In the genomic region with DNA sequence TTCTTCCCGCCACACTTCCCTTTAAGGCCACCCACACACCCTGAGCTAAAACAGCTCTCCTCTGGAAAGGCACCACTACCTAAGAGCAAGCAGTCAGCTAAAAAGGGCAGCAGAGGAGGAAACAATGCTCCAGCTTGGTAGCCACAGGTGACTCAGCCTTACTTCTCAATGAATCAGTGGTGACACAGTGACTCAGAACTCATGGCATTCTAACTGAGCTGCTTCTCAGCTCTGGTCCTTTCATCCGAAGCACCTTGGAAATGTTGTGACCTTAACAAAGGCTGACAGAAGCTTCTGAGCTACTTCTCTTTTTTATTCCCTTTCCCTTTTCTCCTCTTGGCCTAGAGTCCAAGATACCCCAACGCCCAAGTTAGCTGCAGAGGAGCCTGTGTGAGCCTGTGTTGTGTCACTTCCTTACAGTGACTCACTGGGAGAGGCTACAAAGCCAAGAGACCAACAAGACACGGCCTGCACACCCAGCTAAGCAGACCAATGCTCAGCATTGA, we compare ENCODE assay signal across 10 mouse cellular contexts. TPM values are rescaled to one million over a fixed set of nuclear protein-coding genes. Genes with fewer than 3 reads are reported as not detected.
DNase-seq lines count a peak whose midpoint lies in the region; ATAC-seq lines count a peak whose summit lies in the region.
"Had no signal": no experiment of that assay in that cellular context is flagged by ENCODE, and none has a peak within 500 bp of the region (broad histone marks: within the 10 kb centered on the region; RNA-seq: fewer than 3 reads in every experiment).

No protein-coding gene starts in this region.

- ATAC-seq in megakaryocyte, adult 5-6 weeks (ENCODE audit: poor library complexity, severe bottlenecking) = peak; percentile 97

- DNase-seq in heart, adult 9 months (ENCODE audit: low spot score in 2 of 2) = peak; percentile 2 to 13
- no peak for DNase-seq in heart, adult 8-10 months (ENCODE audit: low spot score)
- peak; percentile 93 for DNase-seq in 3T3-L1 (ENCODE audit: low read depth, low spot score)
- peak; percentile 67 for DNase-seq in adrenal gland, adult 8-10 months
- DNase-seq in layer of hippocampus, postnatal 10 days (ENCODE audit: low spot score in 2 of 2) = no peak
- no peak for DNase-seq in layer of hippocampus, postnatal 36 days
- DNase-seq in kidney, adult 9 months = no peak
- DNase-seq: kidney, postnatal 4 days; lung, postnatal 10 days had no signal

RNA-seq across cellular contexts. Expression of a gene that starts 7.3 kb away (rescaled TPM):
- total RNA-seq in heart, adult 8-10 months (2022) = 1 to 10 TPM; 5.1 to 9.7 (median 7.5) TPM
- total RNA-seq in adrenal gland, adult 8-10 months (2022) = 100 to 1,000 TPM; 191 to 284 (median 277) TPM
- total RNA-seq in megakaryocyte, adult 5-6 weeks (2015) = 50.1 TPM in 2 replicates
- 88.1 and 100 TPM in 2 replicates for total RNA-seq in megakaryocyte, adult 5-6 weeks (2017)
- 100 to 1,000 TPM; 130 to 175 TPM for total RNA-seq in layer of hippocampus, postnatal 10 days (2021)
- total RNA-seq in layer of hippocampus, postnatal 36 days (2021) = 10 to 100 TPM; 79.8 to 89.9 TPM

RNA-seq across cellular contexts. Expression of a gene that starts 33.4 kb away (rescaled TPM):
- total RNA-seq in heart, adult 8-10 months (2022) = 100 to 1,000 TPM; 257 to 289 (median 273) TPM
- 1,000 to 10,000 TPM in 2 of 4 experiments, 100 to 1,000 TPM in 2; 953 to 1,190 (median 1,047) TPM for total RNA-seq in adrenal gland, adult 8-10 months (2022)
- total RNA-seq in megakaryocyte, adult 5-6 weeks (2015) = not detected in 2 replicates
- total RNA-seq in megakaryocyte, adult 5-6 weeks (2017) = 0.33 TPM in 1 of 2 replicates, not detected in the other
- total RNA-seq in layer of hippocampus, postnatal 10 days (2021) = 1,000 to 10,000 TPM; 2,385 to 2,461 TPM
- 1,000 to 10,000 TPM; 2,857 to 3,040 TPM for total RNA-seq in layer of hippocampus, postnatal 36 days (2021)

Comparison
In these comparisons a context has a peak if more than half of its experiments do, and no peak if none do; other contexts are left out.
1. DNase-seq: peak in heart, adult 9 months (2 of 2), 3T3-L1 (single experiment) and adrenal gland, adult 8-10 months (single experiment); none in heart, adult 8-10 months (single experiment), layer of hippocampus, postnatal 10 days (0 of 2), layer of hippocampus, postnatal 36 days (0 of 2) and kidney, adult 9 months (single experiment).
2. RNA of a gene that starts 7.3 kb away (total RNA-seq): 191 to 284 TPM in adrenal gland, adult 8-10 months, 130 to 175 TPM in layer of hippocampus, postnatal 10 days, 50.1 to 100 TPM in megakaryocyte, adult 5-6 weeks and 79.8 to 89.9 TPM in layer of hippocampus, postnatal 36 days; 5.1 to 9.7 TPM in heart, adult 8-10 months; every median in the first group is over 4 times any median in the second.
3. RNA of a gene that starts 33.4 kb away (total RNA-seq): 2,857 to 3,040 TPM in layer of hippocampus, postnatal 36 days, 2,385 to 2,461 TPM in layer of hippocampus, postnatal 10 days, 953 to 1,190 TPM in adrenal gland, adult 8-10 months and 257 to 289 TPM in heart, adult 8-10 months; 0.33 TPM in megakaryocyte, adult 5-6 weeks; every median in the first group is over 100 times any median in the second.